Mouse (Mus musculus) liver, adult 2 months (tissue): ENCODE data around the gene Gdpgp1. TPM values are rescaled to one million over a fixed set of nuclear protein-coding genes. Genes with fewer than 3 reads are reported as not detected.

Experiments
- DNase-seq: peaks from one replicate; pipeline ENCODE4 v3.0.0-alpha.2; 2011; ENCODE audit warnings: low read depth, low spot score; ENCODE audit errors: extremely low read depth
- H3K27ac ChIP-seq: fragments of 200-500 bp; replicated peaks from 2 replicates; pipeline ENCODE4 v1.5.1; 2012; ENCODE audit warnings: low read depth, mild to moderate bottlenecking, control low read depth, inconsistent platforms, low read length; ENCODE audit not compliant: insufficient read depth
- H3K27me3 ChIP-seq: fragments of 200-500 bp; 2 replicates; pipeline ENCODE4 v1.6.1; 2012; ENCODE audit warnings: mild to moderate bottlenecking, moderate library complexity, low read length, inconsistent platforms; ENCODE audit not compliant: control insufficient read depth, insufficient read depth
- H3K36me3 ChIP-seq: fragments of 200-500 bp; 2 replicates; pipeline ENCODE4 v1.6.1; 2012; ENCODE audit warnings: low read length, inconsistent platforms; ENCODE audit not compliant: control insufficient read depth, insufficient read depth
- H3K4me1 ChIP-seq: fragments of 200-500 bp; 2 replicates; pipeline ENCODE4 v1.6.1; 2011; ENCODE audit warnings: low read length; ENCODE audit not compliant: control insufficient read depth, insufficient read depth
- H3K4me3 ChIP-seq: fragments of 200-500 bp; 2 replicates; pipeline ENCODE4 v1.5.1; 2011; ENCODE audit warnings: low read depth, mild to moderate bottlenecking, control low read depth, low read length, moderate library complexity; ENCODE audit not compliant: insufficient read depth
- H3K79me2 ChIP-seq: fragments of 200-500 bp; 2 replicates; pipeline ENCODE4 v1.6.1; 2012; ENCODE audit warnings: inconsistent platforms, mild to moderate bottlenecking, low read length, moderate library complexity; ENCODE audit not compliant: control insufficient read depth, insufficient read depth
- H3K9ac ChIP-seq: fragments of 200-500 bp; 2 replicates; pipeline ENCODE4 v1.6.1; 2012; ENCODE audit warnings: low read depth, mild to moderate bottlenecking, control low read depth, inconsistent platforms, low read length
- CTCF ChIP-seq: fragments of 200-500 bp; IDR thresholded peaks from 2 replicates; pipeline ENCODE4 v1.5.1; 2011; ENCODE audit warnings: low read depth, low read length, control low read depth
- POLR2A ChIP-seq: fragments of 200-500 bp; IDR thresholded peaks from 2 replicates; pipeline ENCODE4 v1.6.1; 2011; ENCODE audit warnings: low read length, control low read depth; ENCODE audit not compliant: insufficient read depth; ENCODE audit errors: extremely low read depth
- WGBS: fragments of 180-500 bp; shearing (Covaris S2); methylation state at CpG from one replicate; pipeline ENCODE4 v1.1.7; 2018; 5-methylcytosine and 5-hydroxymethylcytosine counted together
- polyA plus RNA-seq: library from polyadenylated mRNA; depleted of rRNA; stranded (reverse); fragments of >200 nt; gene quantifications from 2 replicates; pipeline ENCODE4 v1.2.3, GENCODE M21; 2012
- total RNA-seq: library from RNA; depleted of rRNA; stranded (reverse); fragments of >200 nt; gene quantifications from 2 replicates; pipeline ENCODE4 v1.2.3, GENCODE M21; 2014

The Gdpgp1 gene
- total and polyA plus RNA-seq, 2 experiments, result 1.2 to 2.1 TPM

DNA sequence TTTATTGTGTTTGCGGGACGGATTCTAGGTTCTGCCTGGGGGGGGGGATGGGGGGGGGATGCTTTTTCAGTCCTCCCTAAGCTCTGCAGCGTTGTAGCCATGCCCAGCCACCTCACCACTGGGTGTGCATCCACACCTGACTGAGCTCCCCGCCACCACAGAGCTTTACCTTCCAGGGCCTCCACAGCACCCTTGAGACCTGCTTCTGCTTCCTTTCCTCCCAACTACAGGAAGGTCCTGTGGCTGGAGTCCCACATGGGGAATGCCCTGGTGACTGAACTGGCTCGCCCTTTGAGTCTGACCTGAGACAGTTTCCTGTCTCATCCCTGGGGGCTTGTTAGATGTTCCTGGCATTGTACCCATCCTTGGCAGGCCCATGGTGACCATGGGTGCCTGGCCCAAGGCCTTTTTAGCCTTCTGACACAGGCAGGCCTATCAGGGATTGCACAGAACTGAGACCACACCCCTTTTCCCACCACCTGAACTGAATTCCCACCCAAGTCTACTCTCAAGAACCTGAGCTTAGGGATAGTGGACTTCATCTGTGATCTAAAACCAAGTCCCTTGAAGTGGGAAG lies 31.6 kb upstream of the Gdpgp1 start:
- no peak for DNase-seq
- Histone ChIP-seq H3K27me3 (no peaks in the 10 kb centered on the region), H3K4me1 (peaks cover 21% of the 10 kb centered on the region), H3K36me3 (no peaks in the 10 kb centered on the region), H3K27ac (no peak overlapping the region), H3K9ac (no peak overlapping the region), H3K79me2 (peaks cover 11% of the 10 kb centered on the region; the same call in 1 of the 2 replicates), H3K4me3 (no peak overlapping the region)
- TF ChIP-seq CTCF, result no peak
- no peak for TF ChIP-seq POLR2A
- WGBS, result 93% methylated on average over 5 of the region's 5 CpGs

DNA sequence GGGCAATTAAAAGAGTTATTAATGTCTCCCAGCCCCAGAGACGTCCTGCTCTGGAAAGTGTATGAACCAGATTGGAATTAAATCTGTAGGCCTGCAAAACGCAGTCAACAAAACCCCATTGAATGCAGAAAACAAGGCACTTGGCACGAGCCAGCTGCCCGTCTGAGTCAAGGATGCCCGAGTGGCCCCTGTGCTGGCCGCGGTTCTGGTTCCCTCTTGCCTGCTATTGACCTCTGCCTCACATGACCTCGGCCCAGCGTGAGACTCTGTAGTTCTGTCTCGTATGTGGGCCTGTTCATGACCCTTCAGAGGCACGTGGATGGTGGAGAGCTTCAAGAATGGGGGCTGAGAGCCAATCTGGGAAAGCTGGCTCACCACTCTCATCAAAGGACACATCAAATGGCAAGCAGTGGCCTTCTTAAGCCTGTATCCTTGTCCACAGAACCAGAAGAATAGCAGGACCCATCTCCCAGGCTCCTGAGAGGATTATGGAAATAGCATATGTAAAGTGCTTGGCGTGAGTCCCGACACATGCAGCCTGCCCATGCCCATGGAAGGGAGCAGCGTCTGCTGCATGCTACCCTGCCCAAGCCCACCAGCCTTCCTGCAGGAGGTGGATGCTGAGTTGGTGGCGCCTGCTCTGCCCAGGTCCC lies 30.7 kb upstream of the Gdpgp1 start:
- TF ChIP-seq POLR2A, result no peak
- H3K79me2 ChIP-seq, result peaks cover 11% of the 10 kb centered on the region; the same call in 1 of the 2 replicates

DNA sequence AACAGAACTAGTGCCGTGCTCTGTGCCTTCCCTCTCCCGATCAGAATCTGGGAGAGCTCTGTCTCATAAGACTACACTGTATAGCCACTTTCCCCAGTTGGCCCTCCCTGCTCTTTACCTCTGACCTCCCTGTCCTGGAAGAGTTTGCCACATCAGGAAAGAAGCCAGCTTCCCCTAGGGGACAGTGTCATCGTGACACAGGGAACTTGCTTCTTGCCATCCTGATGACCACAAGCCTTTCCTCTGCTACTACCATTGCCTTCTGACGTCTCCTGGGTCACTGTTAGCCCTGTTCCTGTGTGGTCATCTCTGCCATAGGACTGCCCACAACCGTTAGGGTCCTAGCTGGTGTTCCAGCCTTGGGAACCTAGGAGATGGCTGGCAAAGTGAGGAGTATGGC lies 29.7 kb upstream of the Gdpgp1 start:
- Histone ChIP-seq H3K27ac (no peak overlapping the region), H3K27me3 (no peaks in the 10 kb centered on the region), H3K36me3 (no peaks in the 10 kb centered on the region), H3K4me3 (no peak overlapping the region), H3K4me1 (peaks cover 23% of the 10 kb centered on the region), H3K9ac (no peak overlapping the region), H3K79me2 (peaks cover 11% of the 10 kb centered on the region; the same call in 1 of the 2 replicates)
- TF ChIP-seq POLR2A (no peak), CTCF (no peak)
- 43% methylated on average over 5 of the region's 5 CpGs for WGBS
- peak; percentile 68 for DNase-seq

More for the DNA sequence above, 30.7 kb upstream of the Gdpgp1 start:
- Histone ChIP-seq H3K4me3 (no peak overlapping the region), H3K9ac (no peak overlapping the region), H3K27ac (no peak overlapping the region), H3K4me1 (peaks cover 20% of the 10 kb centered on the region), H3K27me3 (no peaks in the 10 kb centered on the region), H3K36me3 (no peaks in the 10 kb centered on the region)
- WGBS, result 42% methylated on average over 15 of the region's 15 CpGs
- peak; percentile 71 for DNase-seq

- TF ChIP-seq CTCF (no peak), POLR2A (no peak)
- 65% methylated on average over 12 of the region's 12 CpGs for WGBS
- no peak overlapping the region for H3K27ac ChIP-seq
- no peaks in the 10 kb centered on the region for H3K36me3 ChIP-seq
- H3K79me2 ChIP-seq, result peaks cover 13% of the 10 kb centered on the region; the same call in 1 of the 2 replicates
- no peak overlapping the region for H3K9ac ChIP-seq
- no peak for DNase-seq
- no peak overlapping the region for H3K4me3 ChIP-seq
- H3K4me1 ChIP-seq, result peaks cover 23% of the 10 kb centered on the region
- no peaks in the 10 kb centered on the region for H3K27me3 ChIP-seq
Observed at GRCm38 (mm10) chr7:80203638-80204096, 29.0 kb upstream of the Gdpgp1 start.

GRCm38 (mm10) chr7:80204362-80204761 lies 28.3 kb upstream of the Gdpgp1 start:
- H3K9ac ChIP-seq, result no peak overlapping the region
- TF ChIP-seq CTCF, result no peak
- no peak for TF ChIP-seq POLR2A
- H3K4me3 ChIP-seq, result no peak overlapping the region
- WGBS, result 91% methylated on average over 4 of the region's 4 CpGs
- no peaks in the 10 kb centered on the region for H3K27me3 ChIP-seq
- DNase-seq, result no peak
- H3K27ac ChIP-seq, result no peak overlapping the region
- H3K79me2 ChIP-seq, result peaks cover 13% of the 10 kb centered on the region; the same call in 1 of the 2 replicates
- H3K4me1 ChIP-seq, result peaks cover 18% of the 10 kb centered on the region; the same call in 1 of the 2 replicates
- no peaks in the 10 kb centered on the region for H3K36me3 ChIP-seq

- no peak overlapping the region for H3K4me3 ChIP-seq
- H3K79me2 ChIP-seq, result peaks cover 13% of the 10 kb centered on the region; the same call in 1 of the 2 replicates
- 90% methylated on average over 7 of the region's 7 CpGs for WGBS
- no peak overlapping the region for H3K27ac ChIP-seq
- no peak for DNase-seq
- TF ChIP-seq CTCF, result no peak
- TF ChIP-seq POLR2A, result no peak
- no peaks in the 10 kb centered on the region for H3K36me3 ChIP-seq
- peaks cover 18% of the 10 kb centered on the region; the same call in 1 of the 2 replicates for H3K4me1 ChIP-seq
- H3K27me3 ChIP-seq, result no peaks in the 10 kb centered on the region
- H3K9ac ChIP-seq, result no peak overlapping the region
Observed at GRCm38 (mm10) chr7:80204961-80205360, 27.7 kb upstream of the Gdpgp1 start.
